Mouse (Mus musculus): Measurements from ENCODE around the gene Gm15056. TPM values are rescaled to one million over a fixed set of nuclear protein-coding genes. Genes with fewer than 3 reads are reported as not detected.

Gm15056 gene
- not detected for total RNA-seq (2021)

- no peak for DNase-seq
- intact Hi-C loops (cut with DNase I) = no loop called here
Measured at GRCm38 (mm10) chr8:20902527-20902926, at the start of gene Gm15056. TSS of gene Gm15056 (minus strand) at chr8:20902627.

- intact Hi-C loops (cut with DNase I) = loop anchor here (5.0 kb wide), 1 partner anchor 73 kb away; no protein-coding TSS in a partner anchor
- DNase-seq = no peak
Measured at GRCm38 (mm10) chr8:20944610-20945009, 42.2 kb upstream of the Gm15056 start, which contains the start of gene AY761185. TSS of gene AY761185 (minus strand) at chr8:20944710.

- DNase-seq = no peak
- intact Hi-C loops (cut with DNase I) = no loop called here
Measured at GRCm38 (mm10) chr8:20921971-20922370, 19.5 kb upstream of the Gm15056 start, which contains the start of gene Gm6040. TSS of gene Gm6040 (minus strand) at chr8:20922071.

GRCm38 (mm10) chr8:20912288-20912687, 9.9 kb upstream of the Gm15056 start:
- intact Hi-C loops (cut with DNase I) = no loop called here
- no peak for DNase-seq

- DNase-seq = no peak
- intact Hi-C loops (cut with DNase I) = no loop called here
Measured at GRCm38 (mm10) chr8:20908256-20908655, 5.8 kb upstream of the Gm15056 start.

GRCm38 (mm10) chr8:20907119-20907518, 4.7 kb upstream of the Gm15056 start:
- no peak for DNase-seq
- intact Hi-C loops (cut with DNase I) = no loop called here

- intact Hi-C loops (cut with DNase I) = no loop called here
- DNase-seq = no peak
Measured at GRCm38 (mm10) chr8:20892369-20892768, 10.1 kb downstream of the Gm15056 start, which contains the start of gene Defb33. TSS of gene Defb33 (plus strand) at chr8:20892669.

GRCm38 (mm10) chr8:20874608-20875007, 27.8 kb downstream of the Gm15056 start:
- DNase-seq = no peak
- intact Hi-C loops (cut with DNase I) = loop anchor here (10.0 kb wide), 1 partner anchor 1530 kb away; no protein-coding TSS in a partner anchor

Other genes starting within 250 kb of the Gm15056 start
- gene Defb33, start 10.0 kb downstream of the Gm15056 start, total RNA-seq (2021) = not detected
- not detected for gene Gm6040, start 19.4 kb upstream of the Gm15056 start, total RNA-seq (2021)
- not detected for gene AY761185, start 42.1 kb upstream of the Gm15056 start, total RNA-seq (2021)
- not detected for gene Defa21, start 122.9 kb upstream of the Gm15056 start, total RNA-seq (2021)
- not detected for gene Defa23, start 152.4 kb upstream of the Gm15056 start, total RNA-seq (2021)
- not detected for gene Defa35, start 162.4 kb upstream of the Gm15056 start, total RNA-seq (2021)
- gene Defa25, start 181.8 kb upstream of the Gm15056 start, total RNA-seq (2021) = not detected
- gene Gm14851, start 193.4 kb upstream of the Gm15056 start, total RNA-seq (2021) = not detected
- gene Defa30, start 232.0 kb upstream of the Gm15056 start, total RNA-seq (2021) = not detected